Mouse (Mus musculus) stomach, postnatal 0 days (tissue): ENCODE data around the gene Six2.

Experiments used
- CTCF ChIP-seq: IDR thresholded peaks from 2 replicates; pipeline ENCODE4 v1.5.1; 2016; ENCODE audit warnings: antibody characterized with exemption, low read depth, mild to moderate bottlenecking, moderate library complexity
- EP300 ChIP-seq: optimal IDR thresholded peaks from 2 replicates; pipeline ENCODE3; 2016; ENCODE audit warnings: antibody characterized with exemption

DNA sequence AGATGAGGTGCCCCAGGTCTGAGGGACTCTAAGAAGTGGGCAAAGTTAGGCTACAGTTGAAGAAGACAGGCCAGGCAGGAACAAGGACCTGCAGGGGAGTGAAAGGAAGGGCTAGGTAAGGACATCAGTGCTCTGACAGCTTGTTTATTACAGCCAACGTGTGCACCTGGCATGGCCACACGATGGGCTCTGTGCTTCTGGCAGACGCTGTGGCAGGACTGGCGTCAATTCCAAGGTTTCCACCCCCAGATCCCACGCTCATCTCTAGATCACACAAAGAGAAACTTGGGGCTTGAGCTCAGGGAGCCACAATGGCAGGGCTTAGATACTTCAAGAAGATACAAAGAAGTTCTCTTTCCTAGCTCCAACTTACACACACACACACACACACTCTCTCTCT, 26.6 kb downstream of the Six2 start:
- TF ChIP-seq CTCF (no peak), EP300 (no peak)
